Comparison of ENCODE assay signal across 11 mouse cellular contexts in genomic region chr2:167602978-167603377, GRCm38 (mm10). TPM values are rescaled to one million over a fixed set of nuclear protein-coding genes. Genes with fewer than 3 reads are reported as not detected.
DNase-seq lines count a peak whose midpoint lies in the region; ATAC-seq and TF ChIP-seq lines count a peak whose summit lies in the region.
"Had no signal": no experiment of that assay in that cellular context is flagged by ENCODE, and none has a peak within 500 bp of the region (broad histone marks: within the 10 kb centered on the region; RNA-seq: fewer than 3 reads in every experiment).

No protein-coding gene starts in this region.

- H3K4me3 ChIP-seq in hindbrain, embryonic 10.5 days: no peak overlapping the region
- H3K4me3 ChIP-seq in hindbrain, embryonic 11.5 days (ENCODE audit: low read depth, low read length): no peak overlapping the region
- H3K4me3 ChIP-seq in embryonic fibroblast, embryonic 13.5 days (ENCODE audit: insufficient read depth, low read length): no peak overlapping the region
- no peak overlapping the region for H3K4me3 ChIP-seq in stomach, postnatal 0 days (ENCODE audit: low read depth, low read length)
- H3K4me3 ChIP-seq: hindbrain, embryonic 15.5 days; limb, embryonic 13.5 days; myocyte had no signal

- TF ChIP-seq CTCF in embryonic fibroblast, embryonic 13.5 days (IDR thresholded peaks at IDR 0.05; ENCODE audit: borderline replicate concordance, insufficient read depth, low read length): peak; percentile 69
- peak; percentile 63 for TF ChIP-seq CTCF in stomach, postnatal 0 days (IDR thresholded peaks at IDR 0.05; ENCODE audit: low read depth)

- DNase-seq in hindbrain, embryonic 10.5 days (ENCODE audit: low spot score): peak; percentile 28
- DNase-seq in hindbrain, embryonic 11.5 days (ENCODE audit: low spot score): no peak
- peak; percentile 49 for DNase-seq in ovary, postnatal 36 days (ENCODE audit: low spot score)
- no peak for DNase-seq in ovary, postnatal 14 days (ENCODE audit: low spot score)
- no peak for DNase-seq in stomach, postnatal 0 days (ENCODE audit: low spot score)
- DNase-seq in retina, embryonic 14.5 days (ENCODE audit: low spot score): no peak
- DNase-seq: cerebellum, adult 11 months had no signal

- no peak for TF ChIP-seq EP300 in stomach, postnatal 0 days (optimal IDR thresholded peaks at IDR 0.05)

- 45% methylated on average over 5 of the region's 5 CpGs for WGBS in hindbrain, embryonic 10.5 days
- 41% methylated on average over 5 of the region's 5 CpGs for WGBS in hindbrain, embryonic 11.5 days
- 51% methylated on average over 5 of the region's 5 CpGs for WGBS in stomach, postnatal 0 days

- no peak for TF ChIP-seq POLR2A in embryonic fibroblast, embryonic 13.5 days (IDR thresholded peaks at IDR 0.05; ENCODE audit: low read depth, low read length)

- no peak for ATAC-seq in hindbrain, embryonic 11.5 days (ENCODE audit: low FRiP score)
- no peak for ATAC-seq in stomach, postnatal 0 days (ENCODE audit: low FRiP score, low TSS enrichment)

- no peak overlapping the region for H3K9ac ChIP-seq in hindbrain, embryonic 11.5 days (ENCODE audit: low read depth, low read length)
- H3K9ac ChIP-seq in stomach, postnatal 0 days (ENCODE audit: low read length): no peak overlapping the region
- H3K9ac ChIP-seq: hindbrain, embryonic 15.5 days; limb, embryonic 13.5 days had no signal

- peaks cover 40% of the 10 kb centered on the region for H3K27me3 ChIP-seq in hindbrain, embryonic 10.5 days (ENCODE audit: insufficient read depth, poor library complexity, severe bottlenecking)
- no peaks in the 10 kb centered on the region for H3K27me3 ChIP-seq in hindbrain, embryonic 11.5 days (ENCODE audit: control insufficient read depth, insufficient read depth, low read length)
- H3K27me3 ChIP-seq in stomach, postnatal 0 days (ENCODE audit: control insufficient read depth, insufficient read depth, low read length): no peaks in the 10 kb centered on the region
- H3K27me3 ChIP-seq: limb, embryonic 13.5 days had no signal

- H3K36me3 ChIP-seq in hindbrain, embryonic 10.5 days: peaks cover 17% of the 10 kb centered on the region
- no peaks in the 10 kb centered on the region for H3K36me3 ChIP-seq in hindbrain, embryonic 11.5 days (ENCODE audit: control insufficient read depth, insufficient read depth, low read length)
- H3K36me3 ChIP-seq in stomach, postnatal 0 days (ENCODE audit: control insufficient read depth, insufficient read depth, low read length): no peaks in the 10 kb centered on the region

- no peak overlapping the region for H3K4me2 ChIP-seq in hindbrain, embryonic 11.5 days (replicated peaks; ENCODE audit: low read depth, low read length)
- no peak overlapping the region for H3K4me2 ChIP-seq in stomach, postnatal 0 days (replicated peaks; ENCODE audit: low read depth)
- H3K4me2 ChIP-seq: hindbrain, embryonic 15.5 days; limb, embryonic 13.5 days had no signal

- 0 out of 2 replicates have a peak overlapping the region, but pooled peaks have one; percentile 35 for H3K27ac ChIP-seq in hindbrain, embryonic 10.5 days
- no peak overlapping the region for H3K27ac ChIP-seq in hindbrain, embryonic 11.5 days (ENCODE audit: low read depth, low read length)
- no peak overlapping the region for H3K27ac ChIP-seq in embryonic fibroblast, embryonic 13.5 days (ENCODE audit: insufficient read depth, low read length)
- no peak overlapping the region for H3K27ac ChIP-seq in stomach, postnatal 0 days (replicated peaks)
- H3K27ac ChIP-seq: hindbrain, embryonic 15.5 days; limb, embryonic 13.5 days had no signal

- no peaks in the 10 kb centered on the region for H3K9me3 ChIP-seq in hindbrain, embryonic 10.5 days
- no peaks in the 10 kb centered on the region for H3K9me3 ChIP-seq in hindbrain, embryonic 11.5 days (ENCODE audit: control insufficient read depth, low read length)
- no peaks in the 10 kb centered on the region for H3K9me3 ChIP-seq in stomach, postnatal 0 days (ENCODE audit: control insufficient read depth, low read length)
- H3K9me3 ChIP-seq: hindbrain, embryonic 15.5 days; limb, embryonic 13.5 days had no signal

- H3K4me1 ChIP-seq in hindbrain, embryonic 10.5 days (replicated peaks): peaks cover 29% of the 10 kb centered on the region
- no peaks in the 10 kb centered on the region for H3K4me1 ChIP-seq in hindbrain, embryonic 11.5 days (replicated peaks; ENCODE audit: control insufficient read depth, insufficient read depth, low read length)
- H3K4me1 ChIP-seq in embryonic fibroblast, embryonic 13.5 days (ENCODE audit: control insufficient read depth, insufficient read depth, low read length): peaks cover 5% of the 10 kb centered on the region; the same call in 1 of the 2 replicates
- no peaks in the 10 kb centered on the region for H3K4me1 ChIP-seq in stomach, postnatal 0 days (replicated peaks; ENCODE audit: control insufficient read depth, insufficient read depth)
- H3K4me1 ChIP-seq: hindbrain, embryonic 15.5 days had no signal

RNA-seq across cellular contexts. Expression of gene Ube2v1, which starts 28.9 kb away (rescaled TPM):
- 385 and 396 TPM in 2 replicates for polyA plus RNA-seq in hindbrain, embryonic 10.5 days (2016; fragmentation: Nextera tagmentation; extraction: Ambion mirVana)
- 237 and 257 TPM in 2 replicates for polyA plus RNA-seq in hindbrain, embryonic 11.5 days (2014; fragmentation: Nextera tagmentation; extraction: Ambion mirVana)
- polyA plus RNA-seq in embryonic fibroblast, embryonic 13.5 days (2011; ENCODE audit: insufficient read length, low read depth, missing spikeins): 227 and 265 TPM in 2 replicates
- 234 and 253 TPM in 2 replicates for polyA plus RNA-seq in stomach, postnatal 0 days (2015; fragmentation: Nextera tagmentation; extraction: Ambion mirVana)

RNA-seq across cellular contexts. Expression of gene Gm20431, which starts 58.3 kb away (rescaled TPM):
- polyA plus RNA-seq in hindbrain, embryonic 10.5 days (2016; fragmentation: Nextera tagmentation; extraction: Ambion mirVana): 4.1 and 6.7 TPM in 2 replicates
- 4.0 and 8.4 TPM in 2 replicates for polyA plus RNA-seq in hindbrain, embryonic 11.5 days (2014; fragmentation: Nextera tagmentation; extraction: Ambion mirVana)
- 6.0 and 17.3 TPM in 2 replicates for polyA plus RNA-seq in embryonic fibroblast, embryonic 13.5 days (2011; ENCODE audit: insufficient read length, low read depth, missing spikeins)
- 13.4 and 14.1 TPM in 2 replicates for polyA plus RNA-seq in stomach, postnatal 0 days (2015; fragmentation: Nextera tagmentation; extraction: Ambion mirVana)

Comparison
In these comparisons a context has a peak if more than half of its experiments do, and no peak if none do; other contexts are left out.
1. DNase-seq: peak in hindbrain, embryonic 10.5 days (single experiment) and ovary, postnatal 36 days (single experiment); none in hindbrain, embryonic 11.5 days (single experiment), ovary, postnatal 14 days (single experiment), stomach, postnatal 0 days (single experiment) and retina, embryonic 14.5 days (single experiment).